Mouse (Mus musculus) G1E (cell line): ENCODE data around the gene Oprd1.

Experiments
- CTCF ChIP-seq: IDR thresholded peaks from 2 replicates; pipeline ENCODE4 v1.5.1; 2012; ENCODE audit warnings: low read depth, low read length, inconsistent platforms, mixed read lengths
- GATA1 ChIP-seq: IDR thresholded peaks from 2 replicates; pipeline ENCODE4 v1.6.1; 2012; ENCODE audit warnings: borderline replicate concordance, low read length, inconsistent platforms, mixed read lengths
- GATA2 ChIP-seq: IDR thresholded peaks from 2 replicates; pipeline ENCODE4 v1.6.1; 2012; ENCODE audit warnings: low read depth, low read length, inconsistent platforms, borderline replicate concordance
- POLR2AphosphoS5 ChIP-seq: IDR thresholded peaks from 2 replicates; pipeline ENCODE4 v1.6.1; 2012; ENCODE audit warnings: low read depth, low read length, inconsistent platforms; ENCODE audit not compliant: insufficient replicate concordance
- TAL1 ChIP-seq: conservative IDR thresholded peaks from 2 replicates; pipeline ENCODE4 v1.6.1; 2012; ENCODE audit warnings: low read depth, low read length, inconsistent platforms, mixed read lengths

DNA sequence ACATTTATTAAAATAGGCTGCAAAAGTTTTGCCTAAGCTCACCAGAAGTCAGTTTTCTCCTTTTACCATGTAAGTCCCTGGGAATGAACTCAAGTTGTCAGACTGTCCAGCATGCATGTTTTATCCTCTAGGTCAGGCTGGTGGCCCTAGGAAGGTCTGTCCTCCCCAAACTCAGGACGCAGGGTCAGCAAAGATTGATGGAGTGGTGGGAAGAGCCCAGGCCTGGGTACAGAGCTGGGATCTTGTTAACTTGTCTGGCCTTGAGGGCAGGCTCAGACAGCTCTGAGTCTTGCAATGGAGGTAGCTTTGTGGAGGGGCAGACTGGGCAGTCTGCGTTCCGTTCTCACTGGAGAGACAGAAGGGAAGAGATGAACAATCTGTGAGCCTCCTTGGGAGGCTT lies 25.0 kb upstream of the Oprd1 start:
- TF ChIP-seq TAL1: no peak
- no peak for TF ChIP-seq POLR2AphosphoS5
- TF ChIP-seq CTCF: no peak
- no peak for TF ChIP-seq GATA1
- no peak for TF ChIP-seq GATA2
